ENCODE assay signal across 8 mouse cellular contexts in the genomic region with DNA sequence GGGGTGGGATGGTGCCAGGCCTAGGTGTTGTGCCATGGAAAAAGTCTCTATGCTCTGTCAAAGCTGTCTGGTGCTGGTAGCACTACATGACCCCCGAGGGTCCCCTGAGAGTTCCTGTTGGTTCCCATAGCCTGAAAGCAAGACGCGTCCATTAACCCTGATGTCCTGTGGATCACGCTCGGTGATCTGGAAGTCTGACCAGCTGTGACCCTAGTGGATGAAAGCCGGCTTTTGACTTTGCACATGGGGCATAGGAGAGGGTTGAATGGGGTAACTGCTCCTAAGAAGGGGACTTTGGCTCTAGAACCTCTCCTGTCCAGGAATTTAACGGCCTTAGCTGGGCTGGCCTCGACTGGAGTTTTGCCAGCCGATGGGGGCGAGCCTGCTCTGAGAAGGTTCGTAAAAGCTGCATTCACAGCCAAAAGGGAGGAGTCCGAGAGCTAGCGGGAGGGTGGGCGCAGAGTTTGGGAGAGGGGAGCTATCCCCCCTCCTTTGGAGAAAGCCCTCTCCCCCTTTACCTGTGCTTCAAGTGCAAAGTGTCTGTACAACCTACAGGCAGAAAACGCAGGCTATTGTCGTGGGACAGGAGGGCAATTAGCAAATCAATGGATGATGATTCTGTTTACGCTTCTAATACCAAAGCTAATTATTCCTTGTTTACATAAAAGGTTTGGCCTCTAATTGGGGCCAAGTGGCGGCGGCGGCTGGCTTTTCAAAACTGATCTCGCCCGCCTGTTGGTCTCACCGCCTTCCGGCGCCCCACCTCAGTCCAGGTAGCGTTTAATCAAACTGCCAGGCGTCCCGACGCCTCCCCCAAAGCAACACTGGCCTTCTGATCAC. TPM values are rescaled to one million over a fixed set of nuclear protein-coding genes. Genes with fewer than 3 reads are reported as not detected.
DNase-seq lines count a peak whose midpoint lies in the region; ATAC-seq and TF ChIP-seq lines count a peak whose summit lies in the region.

No protein-coding gene starts in this region.

- no peak overlapping the region for H3K27ac ChIP-seq in heart, postnatal 0 days (ENCODE audit: low read depth)
- no peak overlapping the region for H3K27ac ChIP-seq in cortical plate, adult 2 months (ENCODE audit: insufficient read depth, low read length)
- peak overlapping the region; percentile 71 for H3K27ac ChIP-seq in hindbrain, embryonic 15.5 days (replicated peaks)
- H3K27ac ChIP-seq in midbrain, embryonic 16.5 days (ENCODE audit: low read length) = peak overlapping the region; percentile 86

- no peaks in the 10 kb centered on the region for H3K36me3 ChIP-seq in heart, postnatal 0 days (replicated peaks; ENCODE audit: control insufficient read depth, insufficient read depth, low read length)
- H3K36me3 ChIP-seq in hindbrain, embryonic 15.5 days = no peaks in the 10 kb centered on the region
- H3K36me3 ChIP-seq in midbrain, embryonic 16.5 days (ENCODE audit: control insufficient read depth, insufficient read depth, low read length) = 0 out of 2 replicates have a peak, but pooled peaks cover 2% of the 10 kb centered on the region

- TF ChIP-seq CTCF in heart, postnatal 0 days (IDR thresholded peaks at IDR 0.05; ENCODE audit: low read depth) = no peak
- TF ChIP-seq CTCF in cortical plate, adult 2 months (IDR thresholded peaks at IDR 0.05; ENCODE audit: extremely low read depth, insufficient read depth, low read length) = no peak

- H3K4me2 ChIP-seq in heart, postnatal 0 days (ENCODE audit: low read depth, low read length) = peak overlapping the region; percentile 88
- peak overlapping the region; percentile 96 for H3K4me2 ChIP-seq in hindbrain, embryonic 15.5 days
- H3K4me2 ChIP-seq in midbrain, embryonic 16.5 days (ENCODE audit: low read length) = peak overlapping the region; percentile 85

- DNase-seq in heart, postnatal 0 days (ENCODE audit: low spot score) = no peak
- DNase-seq in heart, adult 8-10 months (ENCODE audit: low spot score) = no peak
- DNase-seq in urinary bladder, postnatal 25 days (ENCODE audit: low spot score) = no peak
- DNase-seq in gastrocnemius, postnatal 36 days = no peak
- DNase-seq in adrenal gland, adult (ENCODE audit: inconsistent age in 2 of 2, low spot score in 1 of 2) = no peak

- 8% methylated on average over 29 of the region's 29 CpGs for WGBS in heart, postnatal 0 days
- 4% methylated on average over 29 of the region's 29 CpGs for WGBS in hindbrain, embryonic 15.5 days
- WGBS in midbrain, embryonic 16.5 days = 7% methylated on average over 29 of the region's 29 CpGs

- no peak for TF ChIP-seq POLR2A in cortical plate, adult 2 months (IDR thresholded peaks at IDR 0.05; ENCODE audit: extremely low read depth, insufficient read depth, low read length)

- no peak for ATAC-seq in heart, postnatal 0 days (ENCODE audit: insufficient read depth, low read depth)
- 0 out of 2 replicates have a peak, but pooled peaks have one; percentile 10 for ATAC-seq in hindbrain, embryonic 15.5 days (ENCODE audit: low FRiP score, low read depth)
- ATAC-seq in midbrain, embryonic 16.5 days = no peak

- peak overlapping the region; percentile 50 for H3K4me3 ChIP-seq in heart, postnatal 0 days (ENCODE audit: low read depth, low read length)
- H3K4me3 ChIP-seq in cortical plate, adult 2 months (ENCODE audit: insufficient read depth, low read length) = peak overlapping the region; percentile 31
- H3K4me3 ChIP-seq in hindbrain, embryonic 15.5 days = peak overlapping the region; percentile 51
- peak overlapping the region; percentile 52 for H3K4me3 ChIP-seq in midbrain, embryonic 16.5 days (ENCODE audit: low read depth, low read length)

- intact Hi-C loops in gastrocnemius, postnatal 36 days (cut with DNase I) = no loop called here

- H3K27me3 ChIP-seq in heart, postnatal 0 days (ENCODE audit: control insufficient read depth, insufficient read depth, low read length) = peaks cover 69% of the 10 kb centered on the region
- H3K27me3 ChIP-seq in hindbrain, embryonic 15.5 days = peaks cover 5% of the 10 kb centered on the region; the same call in 1 of the 2 replicates
- H3K27me3 ChIP-seq in midbrain, embryonic 16.5 days (ENCODE audit: control insufficient read depth, insufficient read depth, low read depth, low read length) = peaks cover 2% of the 10 kb centered on the region; the same call in 1 of the 2 replicates

- H3K4me1 ChIP-seq in heart, postnatal 0 days (ENCODE audit: control insufficient read depth, insufficient read depth) = no peaks in the 10 kb centered on the region
- H3K4me1 ChIP-seq in cortical plate, adult 2 months (ENCODE audit: control insufficient read depth, insufficient read depth, low read length) = peaks cover 1% of the 10 kb centered on the region
- peaks cover 37% of the 10 kb centered on the region for H3K4me1 ChIP-seq in hindbrain, embryonic 15.5 days (replicated peaks)
- peaks cover 31% of the 10 kb centered on the region for H3K4me1 ChIP-seq in midbrain, embryonic 16.5 days (ENCODE audit: control insufficient read depth, insufficient read depth, low read length)

- H3K9ac ChIP-seq in heart, postnatal 0 days (replicated peaks; ENCODE audit: low read depth, low read length) = no peak overlapping the region
- H3K9ac ChIP-seq in hindbrain, embryonic 15.5 days = peak overlapping the region; percentile 71
- H3K9ac ChIP-seq in midbrain, embryonic 16.5 days (ENCODE audit: low read depth, low read length) = peak overlapping the region; percentile 90

- no peak for TF ChIP-seq EP300 in heart, postnatal 0 days (IDR thresholded peaks at IDR 0.05; ENCODE audit: low read depth)

- H3K9me3 ChIP-seq in heart, postnatal 0 days (replicated peaks; ENCODE audit: control insufficient read depth, low read length) = 0 out of 2 replicates have a peak, but pooled peaks cover 7% of the 10 kb centered on the region
- no peaks in the 10 kb centered on the region for H3K9me3 ChIP-seq in hindbrain, embryonic 15.5 days
- H3K9me3 ChIP-seq in midbrain, embryonic 16.5 days (replicated peaks; ENCODE audit: control insufficient read depth, low read length, poor library complexity, severe bottlenecking) = no peaks in the 10 kb centered on the region

RNA-seq across cellular contexts. Expression of gene Wnt3, which starts 35.0 kb away (rescaled TPM):
- total RNA-seq in heart, postnatal 0 days (2014; rRNA removed; ENCODE audit: low replicate concordance) = not detected in 2 replicates
- not detected in 2 replicates for polyA plus RNA-seq in heart, postnatal 0 days (2015; fragmentation: Nextera tagmentation; extraction: Ambion mirVana)
- not detected for total RNA-seq in heart, adult 8-10 months (2022)
- polyA plus RNA-seq in cortical plate, adult 2 months (2012; rRNA removed) = 2.0 and 2.4 TPM in 2 replicates
- polyA plus RNA-seq in hindbrain, embryonic 15.5 days (2015; fragmentation: Nextera tagmentation; extraction: Ambion mirVana) = 9.4 and 11.0 TPM in 2 replicates
- 18.8 and 21.2 TPM in 2 replicates for polyA plus RNA-seq in midbrain, embryonic 16.5 days (2015; fragmentation: Nextera tagmentation; extraction: Ambion mirVana)
- not detected for total RNA-seq in gastrocnemius, postnatal 36 days (2021)

RNA-seq across cellular contexts. Expression of gene Wnt9b, which starts 59.4 kb away (rescaled TPM):
- 0.92 and 3.7 TPM in 2 replicates for total RNA-seq in heart, postnatal 0 days (2014; rRNA removed; ENCODE audit: low replicate concordance)
- 0.43 and 0.59 TPM in 2 replicates for polyA plus RNA-seq in heart, postnatal 0 days (2015; fragmentation: Nextera tagmentation; extraction: Ambion mirVana)
- total RNA-seq in heart, adult 8-10 months (2022) = under 1 TPM; 0.57 to 0.95 (median 0.69) TPM
- 0.09 and 0.10 TPM in 2 replicates for polyA plus RNA-seq in cortical plate, adult 2 months (2012; rRNA removed)
- 0.32 and 0.37 TPM in 2 replicates for polyA plus RNA-seq in hindbrain, embryonic 15.5 days (2015; fragmentation: Nextera tagmentation; extraction: Ambion mirVana)
- 0.92 and 1.1 TPM in 2 replicates for polyA plus RNA-seq in midbrain, embryonic 16.5 days (2015; fragmentation: Nextera tagmentation; extraction: Ambion mirVana)
- total RNA-seq in gastrocnemius, postnatal 36 days (2021) = not detected

Comparison
In these comparisons a context has a peak if more than half of its experiments do, and no peak if none do; other contexts are left out.
1. H3K27ac ChIP-seq: peak in hindbrain, embryonic 15.5 days (single experiment) and midbrain, embryonic 16.5 days (single experiment); none in heart, postnatal 0 days (single experiment) and cortical plate, adult 2 months (single experiment).
2. Peak in every context shown above with its lines, with median percentiles within 50 percentile points of each other: H3K4me2 ChIP-seq and H3K4me3 ChIP-seq.